Mouse (Mus musculus) small intestine, adult 2 months (tissue): ENCODE measurements around the gene Ube2b.

Experiments
- CTCF ChIP-seq: fragments of 200-500 bp; IDR thresholded peaks from 2 replicates; pipeline ENCODE4 v1.5.1; 2012; ENCODE audit warnings: low read depth, mild to moderate bottlenecking, control low read depth, inconsistent platforms, low read length, moderate library complexity, mixed read lengths; ENCODE audit not compliant: insufficient replicate concordance, insufficient read length; ENCODE audit errors: extremely low read depth
- POLR2A ChIP-seq: fragments of 200-500 bp; IDR thresholded peaks from 2 replicates; pipeline ENCODE4 v1.6.1; 2012; ENCODE audit warnings: low read depth, mild to moderate bottlenecking, control low read depth, inconsistent platforms, low read length, moderate library complexity

GRCm38 (mm10) chr11:51949919-51950318 lies 50.6 kb downstream of the Ube2b start:
- no peak for TF ChIP-seq POLR2A
- TF ChIP-seq CTCF: no peak
